Mouse (Mus musculus): ENCODE measurements around the gene Fsd1.

DNA sequence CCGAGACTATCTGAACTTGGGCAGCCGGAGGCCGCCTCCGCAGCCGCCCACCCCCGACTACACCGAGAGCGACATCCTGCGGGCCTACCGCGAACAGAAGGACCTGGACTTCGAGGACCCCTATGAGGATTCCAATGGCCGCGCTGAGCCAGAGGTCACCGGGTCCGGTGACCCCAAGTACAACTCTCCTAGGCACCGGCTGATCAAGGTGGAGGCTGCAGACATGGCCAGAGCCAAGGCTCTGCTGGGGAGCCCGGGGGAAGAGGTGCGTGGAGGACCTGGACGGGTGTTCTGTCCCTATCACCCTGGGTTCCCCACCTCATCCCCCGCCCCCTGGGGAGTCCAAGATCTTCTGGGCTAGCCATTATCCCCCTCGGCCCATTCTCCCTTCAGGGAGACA is 14.9 kb upstream of the Fsd1 start:
- TF ChIP-seq CTCF (IDR thresholded peaks at IDR 0.05; ENCODE audit: insufficient read depth, low read length) (no peak), POLR2A (IDR thresholded peaks at IDR 0.05; ENCODE audit: borderline replicate concordance, extremely low read depth, low read depth, low read length) (no peak)
